Mouse (Mus musculus) bone marrow, adult 2 months (tissue): ENCODE measurements around the gene Atp8b4.

Source experiments
- CTCF ChIP-seq: fragments of 200-500 bp; IDR thresholded peaks from 2 replicates; pipeline ENCODE4 v1.5.1; 2011; ENCODE audit warnings: low read length, control low read depth; ENCODE audit not compliant: control insufficient read depth, insufficient read depth
- POLR2A ChIP-seq: fragments of 200-500 bp; IDR thresholded peaks from 2 replicates; pipeline ENCODE4 v1.6.1; 2011; ENCODE audit warnings: low read depth, mild to moderate bottlenecking, control low read depth, low read length, borderline replicate concordance; ENCODE audit not compliant: control insufficient read depth

DNA sequence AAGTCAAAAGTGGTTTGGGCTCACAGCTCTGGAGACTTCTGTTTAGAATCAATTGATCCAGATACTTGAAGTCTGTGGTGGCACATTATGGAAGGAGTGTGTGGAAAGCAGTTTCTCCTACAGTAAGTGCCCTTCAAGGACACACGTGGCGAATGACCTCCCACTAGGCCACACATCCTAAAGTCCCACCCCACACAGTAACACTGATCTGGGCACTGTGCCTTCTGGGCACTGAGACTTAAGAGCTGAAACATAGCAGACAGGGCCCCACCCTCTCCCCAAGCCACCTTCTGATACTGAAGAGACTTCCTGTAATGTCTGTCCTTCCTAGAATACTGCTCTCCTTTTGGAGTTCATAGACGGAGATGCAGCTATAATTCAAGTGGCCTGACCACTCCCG is 84.5 kb downstream of the Atp8b4 start:
- no peak for TF ChIP-seq POLR2A
- TF ChIP-seq CTCF = no peak
